Mouse (Mus musculus): Measurements from ENCODE around the gene Tob2. TPM values are rescaled to one million over a fixed set of nuclear protein-coding genes. Genes with fewer than 3 reads are reported as not detected.

The Tob2 gene
- total RNA-seq, 2 experiments from 2014 or later = 34.8 to 41.4 TPM

DNA sequence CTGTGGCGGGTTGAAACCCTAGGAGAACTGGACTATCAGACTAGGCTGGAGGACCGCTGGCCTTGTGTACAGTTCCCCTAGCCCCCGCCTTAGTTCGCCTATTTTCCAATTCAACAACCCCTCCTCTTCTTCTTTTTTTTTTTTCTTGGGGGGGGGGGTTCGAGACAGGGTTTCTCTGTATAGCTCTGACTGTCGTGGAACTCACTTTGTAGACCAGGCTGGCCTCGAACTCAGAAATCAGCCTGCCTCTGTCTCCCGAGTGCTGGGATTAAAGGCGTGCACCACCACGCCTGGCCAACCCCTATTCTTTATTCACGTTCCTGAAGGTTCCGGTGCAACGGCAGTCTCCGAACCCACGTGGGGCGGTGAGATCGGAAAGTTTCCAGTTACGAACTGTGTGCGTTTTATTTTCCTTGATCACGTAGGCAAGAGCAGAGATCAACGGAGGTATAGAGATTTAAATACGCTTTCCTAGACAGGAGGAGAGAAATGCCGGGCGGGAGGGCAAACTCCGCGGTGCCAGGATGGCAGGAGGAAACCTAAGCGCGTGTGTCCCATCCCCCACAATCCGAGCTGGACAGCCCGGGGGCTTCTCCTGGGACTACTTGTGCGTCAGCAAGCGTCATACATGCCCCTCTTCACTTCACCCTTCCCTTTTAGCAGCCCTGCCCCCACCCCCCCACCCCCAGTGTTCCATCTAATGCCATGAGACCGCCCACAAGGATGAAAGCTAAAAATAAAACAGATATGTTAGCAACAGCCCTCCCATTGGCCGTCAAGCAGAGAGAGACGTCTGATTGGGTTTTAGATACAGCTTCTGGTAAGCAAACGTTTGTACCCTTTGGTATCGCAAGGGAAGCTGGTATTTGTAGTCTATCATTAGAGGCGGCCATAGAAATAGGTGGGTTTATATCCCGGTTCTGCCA, 997 bp upstream of the Tob2 start:
- peak; percentile 78 to 83 for DNase-seq (ENCODE audit: extremely low spot score in 1 of 2, low spot score in 2 of 2)
- TF ChIP-seq CTCF (IDR thresholded peaks at IDR 0.05) = no peak
- intact Hi-C loops (cut with DNase I) = loop anchor here (2.0 kb wide), 1 partner anchor 13 kb away; the partner anchor contains the start of gene Aco2
- H3K27ac ChIP-seq = peak overlapping the region; percentile 99
- H3K4me3 ChIP-seq = peak overlapping the region; percentile 98

DNA sequence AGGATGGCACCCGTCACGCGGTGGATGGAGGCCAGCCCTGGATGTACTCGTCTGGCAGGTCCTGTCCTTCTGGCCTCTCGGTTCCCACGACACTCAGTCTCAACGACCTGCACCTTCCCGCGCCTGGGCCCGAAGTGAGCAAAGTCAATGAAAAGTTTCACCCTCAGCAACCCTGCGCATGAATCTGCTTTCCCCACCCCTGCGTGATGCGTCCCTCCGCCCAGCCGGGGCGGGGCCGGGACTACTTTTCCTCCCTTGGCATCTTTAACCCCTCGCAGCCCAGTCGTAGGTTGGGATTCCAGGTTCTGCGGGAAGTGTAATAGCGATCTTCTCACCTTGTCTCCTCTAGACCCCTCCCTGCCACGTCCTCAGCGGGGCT, 469 bp downstream of the Tob2 start:
- peak; percentile 93 to 96 for DNase-seq (ENCODE audit: extremely low spot score in 1 of 2, low spot score in 2 of 2)
- intact Hi-C loops (cut with DNase I) = loop anchor here (1.0 to 2.0 kb wide), 2 partner anchors 15 to 56 kb away; partner anchors contain the start of genes Aco2 and Tef
- peak overlapping the region; percentile 99 for H3K27ac ChIP-seq
- no peak for TF ChIP-seq CTCF (IDR thresholded peaks at IDR 0.05)
- H3K4me3 ChIP-seq = peak overlapping the region; percentile 98

DNA sequence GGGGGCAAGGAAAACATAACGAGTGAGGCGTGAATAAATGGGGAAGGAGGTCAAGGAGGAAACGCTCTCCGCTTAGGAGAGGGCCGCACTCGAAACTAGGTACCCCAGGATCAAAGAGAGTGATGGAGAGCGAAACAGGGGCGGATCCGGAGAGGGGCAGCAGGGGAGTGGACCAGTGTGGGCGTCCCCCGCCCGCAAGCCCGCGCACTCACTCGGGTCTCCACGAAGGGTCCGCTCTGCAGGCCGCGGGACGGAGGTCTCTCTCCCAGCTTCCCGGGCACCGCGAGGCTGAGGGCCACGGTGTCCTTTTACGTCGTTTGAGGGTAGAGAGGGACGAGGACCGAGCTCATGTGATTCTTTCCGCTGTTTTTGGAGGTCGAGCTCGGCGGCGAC, 876 bp downstream of the Tob2 start:
- intact Hi-C loops (cut with DNase I) = loop anchor here (1.0 to 2.0 kb wide), 4 partner anchors 15 to 55 kb away; partner anchors contain the start of genes Aco2 and Tef
- Histone ChIP-seq H3K4me3 (peak overlapping the region; percentile 98), H3K27ac (peak overlapping the region; percentile 99)
- peak in 1 of 2 experiments; percentile 57 for DNase-seq (ENCODE audit: extremely low spot score in 1 of 2, low spot score in 2 of 2)
- no peak for TF ChIP-seq CTCF (IDR thresholded peaks at IDR 0.05)

DNA sequence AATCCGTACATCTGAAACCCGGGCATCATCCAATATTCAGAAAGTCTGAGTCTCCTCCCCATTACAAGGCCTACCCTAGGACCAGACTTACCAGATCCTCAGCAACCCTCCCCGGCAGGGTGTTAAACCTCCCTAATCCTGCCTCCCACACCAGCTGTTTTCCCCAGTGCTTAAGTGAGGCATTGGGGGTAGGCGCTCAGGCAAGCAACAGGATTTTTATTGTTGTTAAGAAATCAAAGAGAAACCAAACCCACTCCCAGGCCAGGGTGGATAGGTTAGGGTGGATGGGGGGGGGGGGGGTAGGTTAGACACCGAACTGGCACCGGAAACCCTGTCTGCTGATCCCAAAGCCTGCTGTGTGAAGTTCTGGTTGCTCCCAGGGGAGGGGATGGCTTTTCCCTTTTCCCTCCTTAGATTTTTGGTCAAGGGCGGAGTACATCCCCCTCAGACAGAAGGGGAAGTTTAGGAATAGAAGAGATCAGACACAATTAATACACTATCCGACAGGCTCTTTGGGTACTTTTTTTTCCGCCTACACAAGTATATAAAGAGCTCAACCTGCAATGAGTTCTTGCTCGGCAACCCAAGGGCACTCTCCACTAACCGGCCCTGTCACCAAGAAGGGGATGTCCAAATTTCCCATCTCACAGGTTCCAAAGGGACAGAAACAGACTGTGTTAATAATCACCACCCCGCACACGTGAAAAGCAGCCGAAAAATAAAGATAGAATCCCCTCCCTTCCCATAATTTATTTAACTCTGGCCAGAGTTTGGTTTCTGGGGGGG, 1.5 kb downstream of the Tob2 start:
- intact Hi-C loops (cut with DNase I) = loop anchor here (2.0 kb wide), 2 partner anchors 20 to 46 kb away; no protein-coding TSS in a partner anchor
- Histone ChIP-seq H3K4me3 (peak overlapping the region; percentile 98), H3K27ac (peak overlapping the region; percentile 99)
- DNase-seq (ENCODE audit: extremely low spot score in 1 of 2, low spot score in 2 of 2) = no peak
- TF ChIP-seq CTCF (IDR thresholded peaks at IDR 0.05) = no peak

DNA sequence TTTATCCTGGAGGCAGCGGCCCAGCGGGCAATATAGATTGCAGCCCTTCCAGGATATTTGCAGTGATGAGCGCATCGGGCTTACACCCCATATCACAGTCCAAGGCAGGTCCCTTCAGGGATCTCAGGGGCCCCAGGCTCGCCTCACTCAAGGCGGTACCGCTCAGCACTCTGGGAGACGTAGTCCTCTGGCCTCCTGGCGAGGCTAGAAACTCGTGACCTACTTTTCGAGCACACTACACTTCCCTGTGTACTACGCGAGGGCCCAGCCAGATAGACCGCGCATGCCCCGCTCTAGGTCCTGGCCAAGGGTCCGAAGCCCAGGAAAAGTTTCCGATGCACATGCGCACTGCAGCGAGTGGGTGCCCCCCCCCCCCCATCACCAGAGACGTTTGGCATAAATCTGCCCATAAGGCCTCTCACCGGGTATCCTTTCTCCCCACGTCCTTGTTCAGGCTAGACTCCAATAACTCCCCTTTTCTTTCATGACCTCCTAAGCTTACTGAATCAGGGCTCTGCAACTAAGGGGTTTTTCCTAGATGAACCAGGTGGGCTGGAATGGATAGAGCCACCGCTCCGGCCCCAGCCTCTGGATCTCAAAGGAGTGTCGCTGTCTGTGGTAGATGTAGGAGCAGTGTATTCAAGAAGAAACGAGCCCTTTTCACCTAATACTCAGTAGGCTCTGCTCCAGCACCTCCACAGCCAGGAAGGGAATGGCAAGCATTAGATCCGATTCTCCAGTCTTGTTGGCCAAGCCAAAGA, 2.4 kb downstream of the Tob2 start:
- intact Hi-C loops (cut with DNase I) = loop anchor here (2.0 kb wide), 2 partner anchors 19 to 45 kb away; no protein-coding TSS in a partner anchor
- DNase-seq (ENCODE audit: extremely low spot score in 1 of 2, low spot score in 2 of 2) = peak; percentile 80 to 85
- TF ChIP-seq CTCF (IDR thresholded peaks at IDR 0.05) = no peak
- H3K4me3 ChIP-seq = peak overlapping the region; percentile 98
- peak overlapping the region; percentile 99 for H3K27ac ChIP-seq

DNA sequence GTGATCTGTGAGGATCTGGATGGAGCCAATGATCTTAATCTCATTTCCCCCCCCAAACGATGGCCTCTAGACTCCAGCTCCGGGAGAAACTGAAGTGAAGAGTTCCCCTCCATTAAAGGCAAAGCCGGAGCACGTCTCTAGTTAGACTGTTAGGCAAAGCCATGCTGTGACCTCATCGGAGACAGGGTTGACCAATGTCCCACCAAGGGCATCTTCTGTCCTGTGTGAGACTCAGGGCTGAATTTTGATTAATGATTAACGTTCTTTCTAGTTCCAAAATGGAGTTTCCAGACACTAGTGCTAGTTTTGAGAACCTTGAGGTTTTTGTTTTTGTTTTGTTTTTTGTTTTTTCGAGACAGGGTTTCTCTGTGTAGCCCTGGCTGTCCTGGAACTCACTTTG, 5.5 kb downstream of the Tob2 start:
- Histone ChIP-seq H3K27ac (no peak overlapping the region), H3K4me3 (no peak overlapping the region)
- intact Hi-C loops (cut with DNase I) = no loop called here
- no peak for TF ChIP-seq CTCF (IDR thresholded peaks at IDR 0.05)
- no peak for DNase-seq (ENCODE audit: extremely low spot score in 1 of 2, low spot score in 2 of 2)

DNA sequence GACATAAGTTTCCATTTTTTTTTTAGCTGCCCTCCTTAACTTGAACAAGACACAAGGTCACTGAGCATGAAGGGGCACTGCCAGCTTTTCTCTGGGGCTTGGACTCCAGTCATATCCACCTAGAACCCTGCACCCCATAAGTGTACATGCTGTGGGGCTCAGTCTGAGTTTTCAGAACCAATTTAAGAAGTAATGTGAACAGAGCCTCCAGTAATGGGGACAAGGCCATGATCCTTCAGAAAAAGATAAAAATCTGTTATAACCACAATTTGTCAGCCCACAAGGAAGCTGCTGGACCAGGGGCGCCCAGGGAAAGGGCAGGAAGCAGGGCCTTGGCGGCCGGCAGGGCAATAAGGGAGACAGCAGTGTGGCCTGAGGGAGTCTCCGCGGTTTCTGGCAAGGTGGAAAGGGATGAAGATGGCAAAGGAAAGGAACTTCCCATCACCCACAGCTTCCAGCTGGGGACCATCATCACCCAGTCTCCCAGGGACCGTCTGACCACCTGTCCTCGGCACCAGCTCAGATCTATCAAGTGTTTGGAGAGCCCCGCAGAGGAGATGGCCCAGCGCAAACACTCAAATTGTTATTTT, 6.1 kb downstream of the Tob2 start:
- intact Hi-C loops (cut with DNase I) = no loop called here

DNA sequence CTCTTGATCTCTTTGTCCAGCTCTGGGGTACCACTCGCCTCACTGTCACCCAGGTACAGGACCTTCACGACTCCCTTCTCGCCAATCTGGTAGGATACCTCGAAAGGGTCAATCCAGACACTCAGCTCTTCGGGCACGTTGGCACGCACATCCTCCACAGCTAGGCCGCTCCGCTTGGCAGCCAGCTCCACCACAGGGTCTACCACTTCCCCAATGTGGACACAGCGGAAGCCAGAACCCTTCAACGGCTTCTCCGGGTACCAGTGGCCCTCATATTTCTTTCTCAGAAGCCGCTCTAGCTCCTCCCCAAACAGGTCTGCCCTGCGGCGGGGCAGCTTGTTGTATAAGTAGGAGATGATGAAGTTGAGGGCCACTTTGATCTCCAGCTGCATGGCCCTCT, 7.2 kb downstream of the Tob2 start:
- no peak for TF ChIP-seq CTCF (IDR thresholded peaks at IDR 0.05)
- Histone ChIP-seq H3K4me3 (no peak overlapping the region), H3K27ac (no peak overlapping the region)
- intact Hi-C loops (cut with DNase I) = no loop called here
- DNase-seq (ENCODE audit: extremely low spot score in 1 of 2, low spot score in 2 of 2) = no peak

More for the DNA sequence above, 6.1 kb downstream of the Tob2 start:
- no peak for DNase-seq (ENCODE audit: extremely low spot score in 1 of 2, low spot score in 2 of 2)
- Histone ChIP-seq H3K27ac (no peak overlapping the region), H3K4me3 (no peak overlapping the region)
- TF ChIP-seq CTCF (IDR thresholded peaks at IDR 0.05) = no peak

DNA sequence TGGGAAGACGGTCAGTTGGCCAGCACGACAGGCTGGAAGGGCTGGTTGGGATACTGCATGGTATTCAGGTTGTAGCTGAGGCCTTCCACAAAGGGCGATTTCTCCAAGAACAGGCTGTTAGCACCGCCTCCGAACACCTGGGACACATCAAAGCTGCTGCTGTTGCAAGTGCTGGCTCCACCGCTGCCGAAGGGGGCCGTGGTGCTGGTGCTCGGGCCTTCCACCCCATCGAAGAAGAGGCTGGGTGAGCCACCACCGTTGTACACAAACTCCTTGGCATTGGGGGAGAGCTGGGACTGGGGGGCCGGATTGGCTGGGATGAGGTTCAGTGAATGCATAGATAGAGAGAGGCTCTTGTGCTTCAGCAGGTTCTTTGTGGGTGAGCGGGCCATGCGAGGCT, 7.9 kb downstream of the Tob2 start:
- no peak for DNase-seq (ENCODE audit: extremely low spot score in 1 of 2, low spot score in 2 of 2)
- Histone ChIP-seq H3K27ac (peak overlapping the region; percentile 40; the same call in 1 of the 2 replicates), H3K4me3 (no peak overlapping the region)
- TF ChIP-seq CTCF (IDR thresholded peaks at IDR 0.05) = no peak
- intact Hi-C loops (cut with DNase I) = no loop called here

DNA sequence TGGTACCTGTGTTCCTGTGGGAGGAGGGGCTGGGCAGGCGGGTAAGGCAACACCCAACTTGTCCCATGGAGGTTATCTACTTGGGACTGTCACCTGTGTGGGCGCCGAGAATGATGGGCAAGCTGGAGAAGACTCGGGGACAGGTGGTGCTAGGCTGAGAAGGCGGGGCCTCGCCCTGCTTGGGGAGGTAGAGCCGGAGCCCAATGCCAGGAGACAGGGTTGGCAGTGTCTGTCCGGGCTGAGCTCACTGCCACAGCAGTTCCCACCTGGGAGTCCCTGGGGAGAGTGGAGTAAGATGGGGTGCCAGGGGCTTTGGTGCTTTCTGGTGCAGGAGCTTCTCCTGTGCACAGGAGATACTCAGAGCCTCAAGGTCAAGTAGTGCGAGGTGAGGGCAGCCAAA, 9.5 kb downstream of the Tob2 start:
- no peak for DNase-seq (ENCODE audit: extremely low spot score in 1 of 2, low spot score in 2 of 2)
- no peak overlapping the region for H3K4me3 ChIP-seq
- intact Hi-C loops (cut with DNase I) = no loop called here
- TF ChIP-seq CTCF (IDR thresholded peaks at IDR 0.05) = no peak
- no peak overlapping the region for H3K27ac ChIP-seq

DNA sequence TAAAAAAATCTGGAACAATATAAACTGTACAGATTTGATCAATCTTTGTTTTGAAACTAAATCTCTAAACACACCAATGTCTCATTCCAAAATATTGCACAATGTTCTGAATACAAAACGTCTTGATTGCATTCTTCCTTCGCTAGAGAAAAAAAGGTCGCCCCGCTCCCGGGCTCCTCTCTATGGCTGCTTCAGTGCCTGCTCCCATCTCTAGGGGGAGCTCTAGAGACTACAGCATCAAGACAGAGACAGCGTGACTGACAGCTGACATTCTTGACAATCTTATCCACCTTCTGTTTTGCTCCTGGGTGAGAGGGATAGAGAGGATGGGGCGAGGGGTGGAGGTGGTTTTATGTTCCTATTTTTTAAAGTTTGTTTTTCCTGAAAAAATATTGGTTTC, 10.3 kb downstream of the Tob2 start:
- no peak overlapping the region for H3K4me3 ChIP-seq
- DNase-seq (ENCODE audit: extremely low spot score in 1 of 2, low spot score in 2 of 2) = no peak
- no peak overlapping the region for H3K27ac ChIP-seq
- intact Hi-C loops (cut with DNase I) = no loop called here
- TF ChIP-seq CTCF (IDR thresholded peaks at IDR 0.05) = peak; percentile 94

Measured in left cerebral cortex, adult 2 months (tissue).